Mouse (Mus musculus) cerebellum, postnatal 25 days (tissue): ENCODE measurements around the gene Sat2.
"Not testable (repeated sequence)": the region's sequence is repeated elsewhere in the genome, so short reads cannot be mapped to it uniquely, and the experiment has no call there.

Experiments
- DNase-seq, 2 experiments: peaks; one replicate each; pipeline ENCODE4 v3.0.0; 2021; ENCODE audit warnings: mixed read lengths in 2 of 2

Gene Sat2

GRCm38 (mm10) chr11:69601768-69602167 is 20.1 kb upstream of the Sat2 start:
- no peak for DNase-seq

- no peak for DNase-seq
These were observed 18.3 kb upstream of the Sat2 start for GRCm38 (mm10) chr11:69603516-69603915.

DNA sequence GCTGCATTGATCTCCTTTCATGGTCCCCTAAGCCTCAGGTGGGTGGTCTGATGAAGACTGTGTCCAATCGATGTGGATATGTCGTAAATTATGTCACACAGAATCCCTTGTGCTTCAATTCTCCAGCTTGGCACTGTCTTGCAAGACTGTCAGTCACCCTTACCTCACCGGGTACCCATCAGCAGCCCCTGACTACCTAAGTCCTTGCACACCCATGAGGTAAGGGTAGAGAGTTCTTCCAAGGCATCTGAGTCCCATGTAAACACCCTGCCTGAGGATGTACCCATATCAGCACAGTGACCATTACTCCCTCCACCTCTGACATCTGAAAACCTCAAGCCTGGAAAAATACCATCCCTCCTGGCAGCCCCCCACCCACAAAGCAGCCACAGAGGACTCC is 17.5 kb upstream of the Sat2 start:
- peak in 1 of 2 experiments; percentile 55 for DNase-seq

- DNase-seq, result peak; percentile 91 to 93
These were observed 16.8 kb upstream of the Sat2 start for GRCm38 (mm10) chr11:69604795-69605664.

GRCm38 (mm10) chr11:69605726-69606490 is 15.9 kb upstream of the Sat2 start, which contains the start of gene Atp1b2:
Gene Atp1b2 (minus strand): TSS chr11:69605942.
- DNase-seq, result peak; percentile 94 to 95

GRCm38 (mm10) chr11:69606491-69606795 is 15.4 kb upstream of the Sat2 start:
- peak in 1 of 2 experiments; percentile 47 for DNase-seq

GRCm38 (mm10) chr11:69606832-69607231 is 15.0 kb upstream of the Sat2 start:
- no peak for DNase-seq

- no peak for DNase-seq
These were observed 13.3 kb upstream of the Sat2 start for GRCm38 (mm10) chr11:69608525-69608924.

DNA sequence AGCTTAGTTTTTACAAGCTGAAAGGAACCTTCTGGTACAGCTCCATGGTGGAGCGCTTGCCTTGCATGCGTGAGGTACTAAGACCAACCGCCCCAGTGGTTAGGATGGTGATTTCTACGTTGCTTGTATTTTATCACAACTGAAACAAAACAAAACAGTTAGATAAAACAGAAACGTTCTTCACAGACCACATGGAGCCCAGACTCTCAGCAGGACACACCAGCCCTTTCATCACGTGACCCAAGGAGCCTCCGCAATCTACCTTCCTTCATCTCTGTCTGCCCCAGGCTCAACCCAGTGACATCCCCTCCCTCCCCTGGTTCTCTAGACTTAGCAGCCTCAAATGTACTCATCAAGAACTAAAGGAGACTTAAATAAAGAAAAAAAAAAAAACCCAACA is 12.4 kb upstream of the Sat2 start:
- no peak for DNase-seq

DNA sequence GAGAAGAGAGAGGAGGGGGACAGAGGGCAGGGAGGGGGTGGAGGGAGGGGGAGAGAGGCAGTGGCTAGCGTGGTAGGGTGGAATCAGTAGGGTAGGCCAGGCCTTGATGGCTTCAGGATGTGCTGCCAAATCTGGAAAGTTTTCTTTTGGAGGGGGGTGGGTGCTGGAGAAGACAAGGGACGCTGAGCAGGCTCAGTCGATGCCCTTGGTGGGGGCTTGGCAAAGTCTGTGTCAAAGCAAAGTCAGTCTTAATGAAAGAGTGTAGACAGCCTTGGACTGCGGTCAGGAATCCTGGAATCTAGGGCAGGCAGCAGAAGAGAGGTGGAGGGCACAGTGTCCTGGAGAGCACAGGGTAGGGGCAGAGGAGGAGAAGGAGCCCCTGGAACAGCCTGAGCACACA is 10.9 kb upstream of the Sat2 start:
- peak in 1 of 2 experiments; percentile 28 for DNase-seq

DNA sequence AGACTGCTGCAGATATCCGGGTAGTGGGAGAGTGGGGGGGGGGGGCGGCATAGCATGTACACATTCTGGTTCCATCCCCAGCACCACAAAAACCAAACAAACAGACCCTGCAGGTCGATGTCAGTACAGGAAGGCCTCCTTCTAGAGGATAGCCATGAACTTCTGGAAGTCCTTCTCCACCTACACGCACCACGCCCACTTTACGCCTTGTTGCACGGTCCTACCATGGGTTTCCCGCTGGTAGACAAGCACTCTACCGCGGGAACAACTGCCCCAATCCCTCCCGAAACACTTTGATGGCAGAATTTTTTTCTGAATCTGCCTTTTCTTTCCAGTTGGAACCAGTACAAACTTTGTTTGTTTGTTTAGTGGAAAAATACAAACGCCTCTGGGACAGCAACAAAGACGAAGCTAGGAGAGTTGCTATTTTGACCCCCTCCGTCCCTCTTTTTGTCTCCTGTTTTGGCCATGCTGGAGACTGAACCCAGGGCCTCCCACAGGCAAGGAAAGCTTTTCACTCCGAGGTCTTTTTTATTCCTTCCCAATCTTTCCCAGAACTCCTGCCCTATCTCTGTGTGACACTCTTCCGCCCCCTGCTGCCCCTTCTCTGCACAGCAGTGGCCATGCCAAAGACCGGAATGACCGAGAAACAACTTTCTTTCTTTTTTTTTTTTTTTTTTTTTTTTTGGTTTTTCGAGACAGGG is 8.1 kb upstream of the Sat2 start:
- peak; percentile 87 to 92 for DNase-seq

GRCm38 (mm10) chr11:69614257-69614588 is 7.6 kb upstream of the Sat2 start:
- not testable (repeated sequence) for DNase-seq

DNA sequence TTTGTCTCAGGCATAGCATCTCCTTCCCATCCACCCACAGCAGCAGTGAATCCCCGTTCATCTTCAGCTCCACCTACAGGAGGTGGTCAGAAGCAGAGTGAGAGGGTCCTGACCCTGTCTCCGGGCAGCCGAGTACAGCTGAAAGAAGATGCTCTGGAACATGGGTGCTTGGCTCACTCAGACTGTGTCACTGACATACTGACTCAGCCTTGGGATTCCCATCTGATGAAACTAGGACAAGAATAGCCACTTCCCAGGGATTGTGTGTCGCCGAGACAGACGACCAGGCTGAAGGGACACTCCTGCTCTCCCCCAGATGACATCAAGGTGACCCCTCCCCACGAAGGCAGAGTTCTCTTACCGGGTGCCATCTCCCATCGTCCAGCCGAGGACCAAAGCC is 5.0 kb upstream of the Sat2 start:
- DNase-seq, result no peak

GRCm38 (mm10) chr11:69617805-69618204 is 4.0 kb upstream of the Sat2 start, which contains the start of gene Shbg:
Gene Shbg (minus strand): TSS chr11:69617905.
- DNase-seq, result no peak

- DNase-seq, result no peak
These were observed 1.3 kb upstream of the Sat2 start for GRCm38 (mm10) chr11:69620394-69621081.

DNA sequence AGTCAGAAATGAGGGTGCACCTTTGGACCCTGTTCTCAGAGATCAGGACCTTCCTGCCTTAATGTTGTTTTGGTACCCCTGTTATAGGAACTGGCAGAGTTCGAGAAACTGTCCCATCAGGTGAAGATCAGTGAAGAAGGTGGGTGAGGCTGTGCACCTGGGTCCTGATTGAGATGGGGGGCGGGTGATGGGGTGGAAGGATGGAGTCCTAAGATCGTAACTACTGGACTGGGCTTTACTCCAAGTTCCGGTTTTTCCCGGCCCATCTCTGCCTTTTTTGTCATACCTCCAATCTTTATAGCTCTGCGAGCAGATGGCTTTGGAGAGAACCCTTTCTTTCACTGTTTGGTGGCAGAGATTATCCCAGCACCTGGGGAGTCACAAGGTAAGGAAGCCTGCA is 582 bp downstream of the Sat2 start:
- DNase-seq, result peak; percentile 66 to 70

DNA sequence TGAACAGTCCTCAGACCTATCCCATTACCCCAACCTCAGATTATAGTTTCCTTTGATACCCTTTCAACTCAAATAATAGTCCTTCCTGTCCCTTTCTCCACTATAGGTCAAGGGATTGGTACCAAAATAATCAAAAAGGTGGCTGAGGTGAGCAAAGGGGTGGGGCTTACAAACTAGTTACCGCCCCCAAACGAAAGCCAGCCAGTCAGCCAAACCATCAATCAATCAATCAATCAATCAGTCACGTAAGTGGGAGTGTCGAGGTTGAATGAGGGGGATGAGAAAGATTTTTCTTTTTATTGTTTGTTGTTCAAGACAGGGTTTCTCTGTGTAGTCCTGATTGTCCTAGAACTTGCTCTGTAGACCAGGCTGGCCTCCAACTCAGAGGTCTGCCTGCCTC is 1.2 kb downstream of the Sat2 start:
- no peak for DNase-seq

- not testable (repeated sequence) for DNase-seq
These were observed 2.5 kb downstream of the Sat2 start for GRCm38 (mm10) chr11:69624339-69624738.

DNA sequence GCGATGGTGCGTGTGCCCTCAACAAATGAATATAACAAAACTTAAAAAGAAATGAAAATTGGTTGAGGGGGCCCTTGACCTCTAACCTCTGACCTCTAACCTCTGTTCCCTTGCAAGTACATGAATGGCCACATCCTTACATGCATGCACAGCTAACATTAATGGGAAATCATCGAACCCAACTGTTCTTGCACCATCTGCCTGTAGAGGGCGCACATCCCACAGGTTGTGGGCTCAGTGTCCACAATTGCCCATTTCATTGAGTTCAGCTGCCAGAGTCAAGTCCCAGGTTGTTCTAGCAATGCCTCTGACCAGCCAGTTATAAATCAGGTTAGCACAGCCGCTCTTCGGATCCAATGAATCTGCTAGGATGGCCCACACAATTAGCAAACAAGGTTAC is 6.5 kb downstream of the Sat2 start:
- DNase-seq, result peak; percentile 89 to 93

DNA sequence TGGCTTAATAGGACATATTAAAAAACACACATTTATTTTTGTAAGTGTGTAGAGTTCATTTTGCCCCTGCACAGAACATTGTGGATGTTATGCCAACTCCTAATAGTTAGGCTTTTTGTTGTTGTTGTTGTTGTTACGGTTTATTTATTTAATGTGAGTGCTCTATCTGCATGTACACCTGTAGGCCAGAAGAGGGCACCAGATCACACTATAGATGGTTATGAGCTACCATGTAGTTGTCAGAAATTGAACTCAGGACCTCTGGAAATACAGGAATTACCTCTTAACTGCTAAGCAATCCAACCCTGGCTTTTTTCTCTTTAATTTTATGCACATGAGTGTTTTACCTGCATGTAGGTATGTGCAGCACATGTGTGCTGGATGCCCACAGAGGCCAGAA is 8.0 kb downstream of the Sat2 start:
- DNase-seq, result no peak

GRCm38 (mm10) chr11:69632284-69633089 is 10.7 kb downstream of the Sat2 start, which contains the start of gene Fxr2:
Gene Fxr2 (plus strand): TSS chr11:69632990.
- peak; percentile 100 for DNase-seq
